Mouse (Mus musculus): ENCODE results near the gene Mrpl52. TPM values are rescaled to one million over a fixed set of nuclear protein-coding genes. Genes with fewer than 3 reads are reported as not detected.

Mrpl52 gene
- polyA plus RNA-seq, 1 experiment from 2014 or later: 282 TPM

DNA sequence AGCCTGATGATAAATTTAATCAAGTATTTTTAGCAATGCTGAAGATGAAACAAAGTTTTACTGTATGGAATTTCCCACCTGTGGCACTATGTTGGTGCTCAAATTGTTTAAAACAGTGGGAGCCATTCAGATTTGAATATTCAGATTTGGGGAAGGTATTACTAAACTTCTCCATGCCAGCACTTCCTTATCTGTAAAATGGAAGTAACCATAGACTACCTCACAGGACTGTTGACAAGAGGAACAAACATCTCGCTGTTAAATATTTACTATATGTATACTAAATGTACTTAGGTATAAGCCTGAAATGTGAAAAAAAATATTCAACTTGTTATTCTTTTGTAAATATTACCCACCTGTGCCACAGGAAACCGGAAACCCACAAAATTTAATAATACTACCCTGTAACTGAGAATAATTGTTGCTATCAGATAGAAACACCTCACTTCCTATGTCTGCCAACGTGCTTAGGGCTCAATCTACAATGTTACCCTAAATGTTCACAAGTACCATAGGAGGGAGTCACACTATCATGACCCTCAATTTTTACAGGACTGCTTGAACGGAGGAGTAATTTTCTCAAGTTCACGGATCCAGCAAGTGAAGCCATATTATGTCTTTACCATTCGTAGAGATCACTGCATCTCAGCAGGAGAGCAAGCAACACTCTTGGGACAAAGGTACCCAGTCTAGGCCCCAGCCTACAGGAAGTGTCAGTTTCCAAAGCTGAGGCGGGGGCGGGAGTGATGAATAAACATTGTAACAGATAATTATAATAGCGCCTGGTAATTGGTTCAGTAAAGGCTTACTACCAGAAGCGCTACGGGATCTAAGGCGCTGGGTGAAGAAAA, 36.6 kb downstream of the Mrpl52 start:
- H3K4me1 ChIP-seq: peaks cover 9% of the 10 kb centered on the region; the same call in 1 of the 2 replicates
- WGBS: 15% methylated on average over 12 of the region's 12 CpGs
- no peaks in the 10 kb centered on the region for H3K27me3 ChIP-seq
- H3K9ac ChIP-seq (replicated peaks): peak overlapping the region; percentile 66
- peak overlapping the region; percentile 77 for H3K27ac ChIP-seq (replicated peaks)
- peak overlapping the region; percentile 75 for H3K4me2 ChIP-seq (replicated peaks)
- H3K9me3 ChIP-seq: no peaks in the 10 kb centered on the region
- H3K4me3 ChIP-seq: peak overlapping the region; percentile 74
- ATAC-seq (replicated peaks): peak; percentile 62
- peaks cover 4% of the 10 kb centered on the region for H3K36me3 ChIP-seq

DNA sequence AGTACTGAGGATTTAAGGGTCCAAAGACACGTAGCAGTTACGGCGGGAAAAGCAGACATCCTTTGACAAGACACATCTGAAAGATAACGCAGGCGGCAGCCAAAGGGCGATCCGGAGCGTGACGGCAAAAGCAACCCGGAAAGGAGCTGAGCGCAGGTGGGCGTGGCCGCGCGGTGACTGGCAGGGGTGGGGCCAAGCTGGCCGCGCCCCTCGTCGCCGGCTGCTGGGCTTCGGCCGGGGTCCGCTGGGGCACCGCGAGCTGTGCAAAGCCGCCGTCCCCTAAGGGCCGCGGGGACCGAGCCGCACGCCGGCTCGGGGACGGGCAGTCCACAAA, 37.2 kb downstream of the Mrpl52 start, which contains the start of gene Lrp10:
TSS of gene Lrp10 (plus strand) at position 179 of the 334 bp plus-strand sequence.
- Histone ChIP-seq H3K27me3 (no peaks in the 10 kb centered on the region), H3K4me2 (replicated peaks) (peak within 1 kb of the TSS; percentile 75), H3K36me3 (peaks cover 10% of the 10 kb centered on the region), H3K27ac (replicated peaks) (peak within 1 kb of the TSS; percentile 77), H3K9ac (replicated peaks) (peak within 1 kb of the TSS; percentile 66), H3K4me3 (peak within 1 kb of the TSS; percentile 74), H3K4me1 (peaks cover 9% of the 10 kb centered on the region; the same call in 1 of the 2 replicates), H3K9me3 (no peaks in the 10 kb centered on the region)
- ATAC-seq (replicated peaks): peak; percentile 92
- under 1% methylated on average over 35 of the region's 35 CpGs for WGBS

DNA sequence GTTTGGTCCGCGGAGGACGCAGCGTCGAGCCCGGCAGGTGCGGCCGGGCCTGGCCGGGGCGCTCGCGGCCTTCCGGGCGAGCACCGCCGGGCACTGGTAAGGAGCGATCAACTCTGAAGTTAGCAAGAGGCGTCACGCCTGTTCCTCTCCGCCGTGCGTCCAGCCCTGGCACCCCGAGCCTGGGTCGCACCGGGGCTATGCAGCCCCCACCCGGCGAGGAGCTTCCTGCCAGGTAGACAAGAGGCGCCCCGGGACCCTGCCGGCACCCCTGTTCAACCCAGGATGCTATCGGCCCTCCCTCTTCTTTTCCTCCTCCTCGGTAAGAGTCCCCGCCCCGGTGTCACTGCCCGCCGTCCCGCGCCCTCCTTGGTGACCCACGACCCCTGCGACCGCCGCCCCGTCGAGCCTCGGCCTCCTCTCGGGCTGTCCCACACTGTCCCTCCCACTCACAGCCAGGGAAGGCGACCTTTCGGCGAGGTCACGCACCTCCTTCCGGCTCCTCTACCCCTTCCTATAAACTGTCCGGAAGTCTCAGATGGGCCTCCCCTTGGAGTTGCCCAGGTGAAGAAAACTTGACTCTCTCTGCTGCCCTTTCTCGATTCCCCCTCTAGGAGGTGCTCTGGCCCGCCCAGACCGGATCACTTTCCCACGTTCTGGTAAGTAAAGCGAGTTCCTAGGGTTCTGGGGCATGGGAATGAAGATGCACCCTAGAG, 37.7 kb downstream of the Mrpl52 start:
- H3K27me3 ChIP-seq: no peaks in the 10 kb centered on the region
- peak overlapping the region; percentile 77 for H3K27ac ChIP-seq (replicated peaks)
- WGBS: 1% methylated on average over 55 of the region's 57 CpGs
- H3K4me2 ChIP-seq (replicated peaks): peak overlapping the region; percentile 75
- H3K4me1 ChIP-seq: peaks cover 9% of the 10 kb centered on the region; the same call in 1 of the 2 replicates
- peak; percentile 82 for ATAC-seq (replicated peaks)
- H3K36me3 ChIP-seq: peaks cover 15% of the 10 kb centered on the region
- H3K9me3 ChIP-seq: no peaks in the 10 kb centered on the region
- H3K9ac ChIP-seq (replicated peaks): peak overlapping the region; percentile 66
- peak overlapping the region; percentile 74 for H3K4me3 ChIP-seq

DNA sequence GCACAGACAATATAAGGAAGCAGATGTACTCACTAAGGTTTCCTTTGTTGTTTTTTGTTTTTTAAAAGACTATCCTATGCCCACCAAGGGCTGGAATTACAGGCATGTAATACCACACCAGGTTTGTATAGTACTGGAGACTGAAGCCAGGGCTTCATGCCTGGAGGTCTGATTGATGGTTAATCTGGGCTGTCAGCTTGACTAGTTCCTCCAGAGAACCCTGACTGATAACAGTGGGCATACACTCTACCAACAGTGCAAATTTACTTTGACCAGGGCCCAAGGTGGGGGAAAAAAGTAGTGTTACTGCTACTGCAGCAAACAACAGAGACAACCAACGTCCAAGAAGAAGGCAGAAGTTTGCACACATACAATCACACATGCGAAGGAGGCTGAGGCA, 44.8 kb downstream of the Mrpl52 start:
- peaks cover 26% of the 10 kb centered on the region for H3K36me3 ChIP-seq
- ATAC-seq (replicated peaks): no peak
- no peak overlapping the region for H3K27ac ChIP-seq (replicated peaks)
- H3K4me2 ChIP-seq (replicated peaks): no peak overlapping the region
- no peak overlapping the region for H3K9ac ChIP-seq (replicated peaks)
- no peaks in the 10 kb centered on the region for H3K9me3 ChIP-seq
- H3K4me1 ChIP-seq: peaks cover 20% of the 10 kb centered on the region
- no peak overlapping the region for H3K4me3 ChIP-seq
- H3K27me3 ChIP-seq: no peaks in the 10 kb centered on the region
- 86% methylated on average over 2 of the region's 2 CpGs for WGBS

DNA sequence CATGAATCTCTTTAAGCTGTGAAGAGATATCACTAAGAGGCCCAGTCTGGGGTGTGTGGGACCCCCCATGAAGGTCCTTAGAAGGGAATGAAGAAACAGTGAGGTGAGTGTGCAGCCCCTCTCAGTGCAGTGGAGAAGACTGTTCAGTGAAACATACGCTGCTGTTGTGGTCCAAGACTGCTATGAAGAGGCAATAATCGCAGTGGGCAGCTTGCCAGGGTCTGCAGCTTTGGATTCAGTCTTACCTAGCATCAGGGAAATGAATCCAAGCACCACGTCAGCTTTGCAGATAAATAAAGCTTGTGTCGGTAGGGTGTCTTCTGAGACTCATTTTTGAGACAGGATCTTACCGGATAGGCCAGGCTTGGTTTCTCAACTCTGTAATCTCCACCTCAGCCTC, 46.0 kb downstream of the Mrpl52 start:
- WGBS: 38% methylated on average over 5 of the region's 5 CpGs
- Histone ChIP-seq H3K9me3 (no peaks in the 10 kb centered on the region), H3K9ac (replicated peaks) (0 out of 2 replicates have a peak overlapping the region, but pooled peaks have one; percentile 5), H3K27ac (replicated peaks) (peak overlapping the region; percentile 33; the same call in 1 of the 2 replicates), H3K36me3 (peaks cover 26% of the 10 kb centered on the region), H3K4me2 (replicated peaks) (no peak overlapping the region), H3K27me3 (peaks cover 5% of the 10 kb centered on the region; the same call in 1 of the 2 replicates), H3K4me3 (no peak overlapping the region), H3K4me1 (peaks cover 27% of the 10 kb centered on the region)
- no peak for ATAC-seq (replicated peaks)

GRCm38 (mm10) chr14:54474744-54475143, 48.0 kb downstream of the Mrpl52 start:
- ATAC-seq (replicated peaks): no peak
- Histone ChIP-seq H3K4me1 (peaks cover 36% of the 10 kb centered on the region), H3K9ac (replicated peaks) (no peak overlapping the region), H3K27me3 (peaks cover 20% of the 10 kb centered on the region; the same call in 1 of the 2 replicates), H3K4me2 (replicated peaks) (no peak overlapping the region), H3K36me3 (peaks cover 9% of the 10 kb centered on the region; the same call in 1 of the 2 replicates), H3K9me3 (no peaks in the 10 kb centered on the region), H3K27ac (replicated peaks) (no peak overlapping the region), H3K4me3 (no peak overlapping the region)
- 65% methylated on average over 5 of the region's 5 CpGs for WGBS

DNA sequence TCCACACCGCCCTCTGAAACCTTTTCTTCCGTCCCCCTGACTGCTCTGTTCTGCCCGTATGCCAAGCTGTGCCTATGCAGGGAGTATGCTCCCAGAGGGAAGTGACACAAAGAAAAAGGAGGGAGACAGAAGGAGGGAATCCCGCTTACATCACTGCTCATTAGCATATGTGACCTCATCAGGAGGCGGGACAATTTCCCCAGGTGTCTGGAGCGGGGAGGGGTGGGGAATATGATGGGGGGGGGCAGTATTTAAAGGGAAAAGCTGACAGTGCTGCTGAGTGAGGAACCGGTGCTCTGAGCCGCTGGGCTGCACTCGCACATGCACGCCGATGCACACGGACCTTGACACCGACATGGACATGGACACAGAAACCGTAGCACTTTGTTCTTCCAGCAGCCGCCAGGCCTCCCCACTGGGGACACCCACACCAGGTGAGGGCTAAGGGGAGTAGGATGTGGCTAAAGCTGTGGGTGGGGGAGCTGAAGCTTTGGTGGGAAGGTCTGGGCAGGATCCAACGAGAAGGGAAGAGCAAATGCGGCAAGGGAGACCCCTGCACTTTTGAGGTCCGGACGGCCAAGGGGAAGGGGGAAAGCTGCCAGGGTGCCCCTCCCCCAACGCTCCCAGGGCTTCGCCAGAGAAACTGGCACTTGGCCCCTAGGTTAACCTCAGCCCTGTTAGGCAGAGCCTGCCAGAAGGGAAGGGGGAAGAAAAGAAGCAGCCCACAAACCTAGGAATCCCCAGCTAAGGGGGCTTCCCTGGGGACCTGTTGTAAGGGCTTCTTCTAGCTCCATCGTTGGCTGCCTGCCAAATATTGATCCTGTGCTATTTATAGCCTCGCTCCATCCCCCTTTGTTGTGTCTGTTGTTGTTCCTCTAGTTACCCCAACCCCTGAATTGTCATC, 49.5 kb downstream of the Mrpl52 start, which contains the start of gene Rem2:
TSS of gene Rem2 (plus strand) at position 160 of the 904 bp plus-strand sequence.
- WGBS: under 1% methylated on average over 23 of the region's 23 CpGs
- Histone ChIP-seq H3K27ac (replicated peaks) (peak within 1 kb of the TSS; percentile 71), H3K9me3 (no peaks in the 10 kb centered on the region), H3K4me1 (peaks cover 37% of the 10 kb centered on the region), H3K4me2 (replicated peaks) (peak within 1 kb of the TSS; percentile 94), H3K27me3 (peaks cover 20% of the 10 kb centered on the region; the same call in 1 of the 2 replicates), H3K4me3 (peak within 1 kb of the TSS; percentile 60), H3K36me3 (no peaks in the 10 kb centered on the region), H3K9ac (replicated peaks) (peak within 1 kb of the TSS; percentile 74)
- ATAC-seq (replicated peaks): peak; percentile 90

- H3K27ac ChIP-seq (replicated peaks): no peak overlapping the region
- peak overlapping the region; percentile 60 for H3K4me3 ChIP-seq
- H3K9ac ChIP-seq (replicated peaks): 0 out of 2 replicates have a peak overlapping the region, but pooled peaks have one; percentile 74
- H3K4me1 ChIP-seq: peaks cover 36% of the 10 kb centered on the region
- 71% methylated on average over 15 of the region's 15 CpGs for WGBS
- no peak for ATAC-seq (replicated peaks)
- peaks cover 20% of the 10 kb centered on the region; the same call in 1 of the 2 replicates for H3K27me3 ChIP-seq
- peak overlapping the region; percentile 94 for H3K4me2 ChIP-seq (replicated peaks)
- H3K9me3 ChIP-seq: no peaks in the 10 kb centered on the region
- H3K36me3 ChIP-seq: no peaks in the 10 kb centered on the region
Observed at GRCm38 (mm10) chr14:54477172-54477909, 50.6 kb downstream of the Mrpl52 start.
